Mouse (Mus musculus) G1E (cell line): ENCODE results near the gene Gm28230.

ENCODE experiments used
- CTCF ChIP-seq: IDR thresholded peaks from 2 replicates; pipeline ENCODE4 v1.5.1; 2012; ENCODE audit warnings: low read depth, low read length, inconsistent platforms, mixed read lengths
- GATA1 ChIP-seq: IDR thresholded peaks from 2 replicates; pipeline ENCODE4 v1.6.1; 2012; ENCODE audit warnings: borderline replicate concordance, low read length, inconsistent platforms, mixed read lengths
- GATA2 ChIP-seq: IDR thresholded peaks from 2 replicates; pipeline ENCODE4 v1.6.1; 2012; ENCODE audit warnings: low read depth, low read length, inconsistent platforms, borderline replicate concordance
- POLR2AphosphoS5 ChIP-seq: IDR thresholded peaks from 2 replicates; pipeline ENCODE4 v1.6.1; 2012; ENCODE audit warnings: low read depth, low read length, inconsistent platforms; ENCODE audit not compliant: insufficient replicate concordance
- TAL1 ChIP-seq: conservative IDR thresholded peaks from 2 replicates; pipeline ENCODE4 v1.6.1; 2012; ENCODE audit warnings: low read depth, low read length, inconsistent platforms, mixed read lengths

- TF ChIP-seq GATA1 = no peak
- no peak for TF ChIP-seq CTCF
- TF ChIP-seq POLR2AphosphoS5 = no peak
- TF ChIP-seq TAL1 = no peak
- TF ChIP-seq GATA2 = no peak
These were observed 39.4 kb upstream of the Gm28230 start for GRCm38 (mm10) chr2:74686988-74687697.
